Mouse (Mus musculus): ENCODE results near the gene Ly6g6f.

DNA sequence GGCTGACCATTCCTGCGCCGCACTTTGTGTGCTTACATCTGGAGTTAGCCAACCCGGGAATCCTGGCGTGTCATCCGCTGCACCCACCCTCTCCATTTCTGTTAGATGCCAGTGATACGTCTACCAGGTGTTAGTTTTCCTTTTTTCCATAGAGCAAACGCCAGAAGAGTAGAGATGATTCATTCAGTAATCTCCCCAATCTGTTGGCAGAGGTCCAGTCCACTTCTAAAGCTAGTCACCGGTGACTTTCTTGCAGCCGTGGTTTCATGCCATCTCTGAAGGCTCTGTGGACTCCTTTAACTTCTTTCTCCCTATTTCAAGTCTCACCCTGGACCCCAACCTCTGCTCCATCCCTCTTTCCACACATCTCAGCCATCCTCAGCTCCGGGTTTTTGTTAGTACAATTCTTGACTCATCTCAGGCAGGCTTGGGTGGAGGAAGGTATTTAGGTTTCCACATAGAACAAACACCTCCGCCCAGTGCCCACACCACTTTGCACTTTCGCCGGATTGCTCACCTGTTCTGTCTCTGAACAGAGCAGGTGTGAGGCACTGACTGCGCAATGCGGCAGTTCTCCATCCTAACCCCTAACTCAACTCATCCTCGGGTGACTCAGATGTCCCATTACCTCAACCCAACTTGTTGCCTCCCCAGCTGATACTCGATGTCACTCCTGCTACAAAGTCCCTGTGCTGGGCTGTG is 17.0 kb downstream of the Ly6g6f start:
- no peak for TF ChIP-seq POLR2A (IDR thresholded peaks at IDR 0.05; ENCODE audit: control insufficient read depth, low read depth, low read length)
- TF ChIP-seq CTCF (IDR thresholded peaks at IDR 0.05; ENCODE audit: control insufficient read depth, insufficient read depth, insufficient replicate concordance, low read depth, low read length) = no peak

Measured in testis, adult 2 months (tissue).